Mouse (Mus musculus) bone marrow, adult 2 months (tissue): ENCODE results near the gene Manba.

Source experiments
- CTCF ChIP-seq: fragments of 200-500 bp; IDR thresholded peaks from 2 replicates; pipeline ENCODE4 v1.5.1; 2011; ENCODE audit warnings: low read length, control low read depth; ENCODE audit not compliant: control insufficient read depth, insufficient read depth
- POLR2A ChIP-seq: fragments of 200-500 bp; IDR thresholded peaks from 2 replicates; pipeline ENCODE4 v1.6.1; 2011; ENCODE audit warnings: low read depth, mild to moderate bottlenecking, control low read depth, low read length, borderline replicate concordance; ENCODE audit not compliant: control insufficient read depth

DNA sequence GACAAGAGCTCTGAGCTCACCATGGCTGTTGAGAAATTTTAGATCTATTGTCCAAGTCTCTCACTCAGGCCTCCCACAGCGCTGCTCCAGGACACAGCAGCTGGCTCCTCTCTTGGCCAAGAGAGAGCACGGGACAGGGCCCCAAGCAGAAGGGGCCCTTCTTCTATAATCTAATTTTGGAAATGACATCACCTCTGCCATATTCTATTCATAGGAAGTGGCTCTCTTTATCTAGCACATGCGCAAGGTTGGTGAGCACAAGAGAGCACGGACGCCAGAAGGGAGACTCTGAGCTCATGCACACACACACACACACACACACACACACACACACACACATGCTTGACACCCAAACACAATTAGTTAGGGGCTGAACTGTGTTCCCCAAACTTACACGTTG lies 31.5 kb downstream of the Manba start:
- TF ChIP-seq CTCF (no peak), POLR2A (no peak)
